Mouse (Mus musculus) right cerebral cortex, adult 2 months (tissue): Measurements from ENCODE around the gene Ptpn18.

ENCODE experiments used
- DNase-seq, 2 experiments: peaks; one replicate each; pipeline ENCODE4 v3.0.0; 2021 to 2022; ENCODE audit warnings: low spot score in 2 of 2

Ptpn18 gene

DNA sequence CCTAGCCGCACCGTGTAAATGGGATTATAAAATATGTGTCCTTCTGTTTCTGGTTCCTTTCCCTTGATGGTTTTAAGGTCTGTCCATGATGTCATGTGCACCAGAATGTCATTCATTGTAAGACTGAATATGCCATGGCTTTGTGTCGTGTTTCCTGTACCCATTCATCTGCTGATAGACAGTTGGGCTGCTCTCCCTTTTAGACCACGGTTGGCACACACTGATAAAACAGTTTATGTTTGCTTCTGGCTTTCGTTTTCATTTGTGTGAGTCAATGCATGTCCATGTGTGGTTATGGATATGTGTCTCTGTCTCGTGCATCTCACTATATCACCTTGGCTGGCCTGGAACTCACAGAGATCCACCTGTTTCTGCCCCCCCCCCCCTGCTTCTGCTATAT lies 5.9 kb downstream of the Ptpn18 start:
- no peak for DNase-seq

DNA sequence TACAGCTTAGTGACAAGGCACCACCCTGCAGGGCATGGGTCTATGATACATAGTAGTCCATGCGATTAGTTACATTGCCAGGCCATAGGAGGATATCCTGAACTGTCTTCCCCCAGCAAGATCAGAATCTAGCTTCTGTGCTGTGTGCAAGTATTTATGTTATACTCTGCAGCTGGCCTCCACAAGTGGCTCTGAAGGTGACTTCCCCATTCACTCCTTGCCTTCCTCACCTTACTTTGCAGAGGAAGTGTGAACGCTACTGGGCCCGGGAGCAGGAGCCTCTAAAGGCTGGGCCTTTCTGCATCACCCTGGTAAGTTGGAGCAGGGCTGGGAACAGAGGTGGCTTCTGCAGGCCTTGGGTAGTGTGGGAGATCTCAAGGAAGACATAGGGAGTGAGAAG lies 8.5 kb downstream of the Ptpn18 start:
- DNase-seq: no peak

DNA sequence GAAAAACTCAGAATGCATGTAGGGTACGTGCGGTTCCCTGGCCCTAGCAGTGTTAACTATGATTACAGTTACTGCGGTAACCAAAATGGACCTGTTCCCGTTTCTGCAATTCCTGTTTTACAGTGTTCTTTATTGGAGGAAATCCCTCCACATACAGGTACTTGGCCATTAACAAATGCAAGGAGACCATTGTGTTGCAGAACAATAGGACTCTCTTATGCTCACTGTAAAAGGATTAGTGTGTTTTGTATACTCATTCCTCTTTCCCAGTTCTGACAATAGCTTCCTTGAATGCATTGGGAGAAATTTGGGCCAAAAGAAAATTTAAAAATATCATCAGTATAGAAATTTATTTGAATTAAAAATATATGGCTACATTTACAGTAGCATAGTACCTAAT lies 8.9 kb downstream of the Ptpn18 start:
- DNase-seq: no peak

DNA sequence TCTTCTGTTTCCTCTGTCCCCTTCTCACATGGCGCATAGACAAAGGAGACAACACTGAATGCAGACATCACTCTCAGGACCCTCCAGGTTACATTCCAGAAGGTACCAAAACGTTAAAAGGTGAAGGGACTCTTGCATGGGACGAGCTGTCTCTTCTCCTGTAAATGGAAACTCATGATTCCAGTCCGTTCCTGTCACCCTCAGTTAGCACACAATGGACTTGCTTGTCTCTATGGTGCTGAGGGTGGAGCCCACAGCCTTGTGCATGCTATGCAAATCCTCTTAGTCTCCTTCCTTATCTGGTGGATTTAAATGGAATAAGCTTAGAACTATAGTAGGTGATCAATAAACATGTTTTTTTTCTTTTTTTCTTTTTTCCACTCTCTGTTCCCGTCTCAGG lies 10.2 kb downstream of the Ptpn18 start:
- DNase-seq: no peak

DNA sequence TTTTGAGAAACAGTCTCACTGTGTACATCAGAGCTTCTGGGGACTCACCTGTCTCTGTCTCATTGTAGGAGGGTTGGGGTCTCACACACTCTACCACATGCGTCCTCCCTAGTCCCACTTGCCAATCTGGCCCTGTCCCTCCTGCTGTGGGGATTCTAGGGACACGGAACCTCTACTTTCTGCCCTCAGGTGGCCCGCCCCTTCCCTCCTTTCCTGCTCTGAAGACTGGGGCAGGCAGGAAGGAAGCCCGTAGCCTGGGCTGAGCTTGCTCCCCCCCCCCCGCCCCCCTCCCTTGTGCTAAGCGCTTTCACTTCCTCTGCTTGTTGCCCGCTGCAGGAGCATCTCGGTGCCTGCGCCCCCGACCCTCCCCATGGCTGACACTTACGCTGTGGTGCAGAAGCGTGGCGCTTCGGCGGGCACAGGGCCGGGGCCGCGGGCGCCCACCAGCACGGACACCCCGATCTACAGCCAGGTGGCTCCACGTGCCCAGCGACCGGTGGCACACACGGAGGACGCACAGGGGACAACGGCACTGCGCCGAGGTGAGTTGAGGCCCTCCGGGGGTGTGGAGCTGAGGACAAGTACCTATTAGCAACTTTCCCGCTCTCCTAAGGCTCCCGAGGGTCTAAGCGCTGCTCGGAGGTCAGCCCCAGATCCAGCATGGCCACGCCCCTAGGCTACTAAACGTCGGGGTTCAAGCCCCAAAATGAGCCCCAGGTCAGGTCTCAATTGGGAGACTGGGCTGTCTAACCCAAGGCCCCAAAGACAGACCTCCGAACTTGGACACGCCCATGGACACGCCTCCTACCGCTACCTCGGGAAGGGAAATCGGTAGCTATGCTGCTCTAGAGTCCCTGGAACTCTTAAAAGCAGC lies 13.1 kb downstream of the Ptpn18 start:
- no peak for DNase-seq

DNA sequence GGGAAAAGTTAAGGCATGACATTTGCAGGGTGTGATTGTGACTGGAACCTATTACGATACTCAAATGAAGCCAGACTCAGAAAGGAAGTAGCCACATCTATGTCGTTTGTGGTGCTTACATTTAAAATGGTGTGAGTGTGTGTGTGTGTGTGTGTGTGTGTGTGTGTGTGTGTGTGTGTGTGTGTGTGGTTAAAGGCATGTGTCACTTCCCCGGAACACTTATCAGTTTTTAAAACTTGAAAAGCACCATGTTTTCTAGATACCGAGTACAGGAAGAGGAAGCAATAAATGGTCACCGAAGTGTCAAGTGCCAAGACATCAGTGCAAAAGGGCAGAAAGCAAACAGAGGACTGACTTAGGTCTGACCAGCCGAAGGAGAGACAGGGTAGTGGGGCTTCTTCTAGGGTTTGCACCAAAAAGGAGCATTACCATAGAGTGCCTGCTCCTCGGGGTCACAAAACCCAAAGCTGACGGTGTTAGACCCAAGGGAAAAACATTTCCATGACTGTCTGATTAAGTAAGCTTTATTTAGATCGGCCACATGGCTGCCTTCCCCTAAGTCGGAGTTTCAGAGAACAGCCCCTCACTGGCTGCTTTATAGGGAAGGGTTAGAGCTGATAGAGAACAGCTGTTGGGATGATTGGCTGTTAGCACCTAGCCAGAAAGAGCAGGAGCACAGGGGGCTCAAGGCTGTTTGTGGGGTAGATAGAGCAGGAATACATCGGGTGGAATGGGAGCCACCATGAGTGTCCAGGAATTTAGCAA lies 19.5 kb downstream of the Ptpn18 start:
- DNase-seq: no peak

DNA sequence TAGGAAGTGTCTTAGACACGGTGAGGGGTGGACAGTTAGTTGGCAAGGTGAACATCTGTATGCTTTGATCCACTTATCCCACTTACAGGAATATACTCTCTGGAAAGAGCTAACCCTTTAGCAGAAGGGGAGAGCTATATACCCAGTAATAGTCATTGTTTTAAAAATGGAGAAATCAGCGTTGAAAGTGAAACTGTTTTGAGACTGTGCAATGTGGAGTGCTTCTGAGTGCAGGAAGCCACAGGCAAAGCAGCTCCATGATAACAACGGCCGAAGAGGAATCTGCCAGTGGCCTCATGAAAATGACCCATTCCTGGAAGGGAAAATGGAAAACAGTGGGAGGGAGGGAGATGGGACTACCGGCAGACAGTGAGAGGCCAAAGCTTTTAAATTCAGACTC lies 21.2 kb downstream of the Ptpn18 start:
- DNase-seq: no peak

DNA sequence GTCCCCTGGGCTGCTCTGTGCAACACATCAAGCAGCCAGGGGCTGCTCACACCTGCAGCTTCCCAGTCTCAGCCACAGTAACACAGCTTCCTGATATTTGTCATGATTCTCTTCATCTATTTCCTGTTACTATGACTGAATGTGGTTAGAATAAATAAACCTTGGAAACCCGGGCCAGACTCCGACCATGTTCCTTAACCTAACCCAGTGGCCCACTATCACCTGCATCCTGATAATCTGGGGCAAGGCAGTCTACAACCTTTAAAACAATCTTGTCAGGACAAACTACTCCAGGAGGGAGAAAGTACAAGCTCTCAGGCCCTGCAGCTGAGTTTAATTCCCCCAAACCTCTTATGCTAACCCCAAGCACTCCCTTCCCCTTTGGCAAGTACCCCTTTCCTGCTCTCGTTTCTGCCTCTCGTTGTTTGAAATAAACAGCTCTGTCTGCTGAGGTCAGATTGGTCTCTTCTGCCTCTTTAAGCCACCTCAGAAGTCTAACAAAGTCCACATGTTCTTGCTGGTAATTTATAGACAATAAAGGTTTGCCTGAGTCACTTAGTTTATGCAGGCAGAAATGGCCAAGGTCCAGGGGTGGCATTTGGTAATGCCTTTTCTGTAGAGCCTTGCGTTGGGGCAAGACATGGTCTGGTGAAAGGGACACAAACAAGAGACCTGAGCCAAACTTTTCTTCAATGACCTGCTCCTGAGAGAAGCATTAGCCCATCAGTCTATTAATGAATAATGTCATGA lies 22.5 kb downstream of the Ptpn18 start:
- DNase-seq: no peak

DNA sequence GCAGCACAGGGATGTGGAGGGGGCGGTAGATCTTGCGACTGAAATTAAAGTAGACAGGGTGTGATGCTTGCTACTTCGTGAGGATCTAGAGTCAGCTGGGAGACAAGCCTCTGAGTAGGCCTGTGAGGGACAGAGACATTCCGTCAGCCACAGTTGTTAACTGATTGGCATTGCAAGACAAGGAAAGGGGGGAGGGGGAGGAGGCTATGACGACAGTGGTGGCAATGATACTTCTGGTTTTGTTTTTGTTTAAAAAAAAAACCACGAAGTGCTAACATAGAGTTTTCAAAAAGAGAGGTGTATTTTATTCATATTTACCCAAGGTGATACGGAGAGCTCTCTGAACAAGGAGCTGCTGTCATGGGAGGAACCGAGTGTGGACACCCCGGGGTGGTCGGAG lies 24.9 kb downstream of the Ptpn18 start:
- no peak for DNase-seq

DNA sequence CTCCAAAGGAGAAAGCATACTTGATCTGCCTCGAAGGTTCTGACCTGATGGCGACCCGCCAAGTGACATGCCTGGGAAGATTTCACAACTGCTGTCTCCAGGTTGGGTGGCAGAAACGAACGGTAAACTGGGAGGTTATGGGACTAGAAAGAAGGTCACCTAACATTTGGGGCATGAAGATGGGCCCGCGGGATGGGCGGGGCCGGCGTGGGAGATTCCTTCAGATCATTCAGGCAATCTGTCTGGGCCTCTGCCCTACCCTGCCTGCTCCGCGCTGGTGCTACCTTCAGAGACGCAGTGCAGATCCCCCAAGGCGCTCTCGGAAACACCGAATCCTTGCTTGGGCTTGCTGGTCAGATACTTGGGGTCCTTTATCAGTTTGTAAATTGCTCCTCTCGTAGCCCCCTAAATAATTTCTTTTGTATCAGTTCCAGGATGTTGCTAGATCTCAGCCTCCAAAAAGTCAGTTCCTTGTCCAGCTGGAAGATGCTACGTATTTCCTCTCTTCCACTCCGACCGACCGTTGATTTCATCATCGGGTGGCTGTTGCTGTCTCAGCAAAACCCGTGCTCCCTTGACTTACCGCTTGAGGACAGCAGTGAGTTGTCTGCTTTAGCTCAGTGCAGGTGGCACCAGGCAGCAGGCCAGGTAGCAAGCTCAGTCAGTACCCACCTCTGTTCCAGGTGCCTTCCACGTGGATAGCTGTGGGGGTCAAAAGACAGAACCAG lies 26.1 kb downstream of the Ptpn18 start:
- peak; percentile 73 to 76 for DNase-seq

DNA sequence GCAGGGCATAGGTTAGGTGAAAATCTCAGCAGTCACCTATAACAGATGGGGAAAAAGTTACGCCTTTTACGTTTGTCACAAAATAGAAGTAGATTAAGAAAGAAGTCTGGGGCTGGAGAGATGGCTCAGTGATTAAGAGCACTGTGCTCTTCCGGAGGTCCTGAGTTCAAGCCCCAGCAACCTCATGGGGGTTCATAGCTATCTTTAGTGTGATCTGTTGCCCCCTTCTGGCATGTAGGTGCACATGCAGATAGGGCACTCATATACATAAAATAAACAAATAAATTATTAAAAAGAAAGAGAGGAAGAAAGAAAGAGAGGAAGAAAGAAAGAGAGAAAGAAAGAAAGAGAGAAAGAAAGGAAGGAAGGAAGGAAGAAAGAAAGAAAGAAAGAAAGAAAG lies 27.8 kb downstream of the Ptpn18 start:
- DNase-seq: no peak

DNA sequence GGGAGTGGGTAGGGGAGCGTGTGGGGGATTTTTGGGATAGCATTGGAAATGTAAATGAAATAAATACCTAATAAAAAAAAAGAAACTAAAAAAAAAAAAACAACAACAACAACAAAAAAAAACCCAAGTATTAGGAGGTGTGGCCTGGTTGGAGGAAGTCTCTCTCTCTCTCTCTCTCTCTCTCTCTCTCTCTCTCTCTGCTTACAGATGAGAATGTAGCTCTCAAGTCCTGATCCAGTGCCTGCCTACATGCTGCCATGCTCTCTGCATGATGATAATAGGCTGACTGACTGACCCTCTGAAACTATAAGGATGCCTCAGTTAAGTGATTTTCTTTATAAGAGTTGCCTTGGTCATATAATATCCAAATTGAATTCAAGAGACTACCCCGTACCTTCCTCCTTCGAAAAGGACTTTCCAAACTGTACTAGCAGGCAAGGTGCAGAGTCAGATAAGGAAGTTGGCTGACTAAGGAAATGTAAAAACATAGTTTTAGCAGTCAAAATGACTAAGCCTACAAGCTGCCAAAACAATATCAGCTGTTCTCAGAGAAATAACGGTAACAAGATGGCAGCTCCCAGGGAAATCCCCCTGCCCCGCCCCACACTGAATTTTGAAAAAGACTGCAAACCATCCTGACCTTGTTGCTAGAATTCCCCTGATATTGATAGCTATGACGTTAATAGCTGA lies 30.4 kb downstream of the Ptpn18 start:
- DNase-seq: no peak

DNA sequence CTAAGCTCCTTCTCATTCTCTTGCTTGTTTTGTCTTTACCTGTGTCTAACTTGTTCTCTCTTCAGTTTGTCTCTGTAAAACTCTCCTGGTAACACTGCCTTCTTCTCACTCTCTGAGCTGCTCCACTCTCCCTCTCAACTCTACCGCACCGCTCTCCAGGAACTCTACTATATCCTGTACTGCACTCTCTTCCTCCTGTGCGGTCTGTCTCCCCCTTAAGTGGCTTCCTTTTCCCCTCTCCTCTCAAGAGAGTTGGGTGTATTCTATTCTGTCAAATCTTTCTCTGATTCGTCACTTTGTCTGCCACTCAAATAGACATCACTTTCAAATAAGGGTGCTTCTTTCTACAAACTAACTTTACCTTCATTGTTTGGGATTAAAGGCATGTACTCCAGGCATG lies 31.9 kb downstream of the Ptpn18 start:
- DNase-seq: no peak

DNA sequence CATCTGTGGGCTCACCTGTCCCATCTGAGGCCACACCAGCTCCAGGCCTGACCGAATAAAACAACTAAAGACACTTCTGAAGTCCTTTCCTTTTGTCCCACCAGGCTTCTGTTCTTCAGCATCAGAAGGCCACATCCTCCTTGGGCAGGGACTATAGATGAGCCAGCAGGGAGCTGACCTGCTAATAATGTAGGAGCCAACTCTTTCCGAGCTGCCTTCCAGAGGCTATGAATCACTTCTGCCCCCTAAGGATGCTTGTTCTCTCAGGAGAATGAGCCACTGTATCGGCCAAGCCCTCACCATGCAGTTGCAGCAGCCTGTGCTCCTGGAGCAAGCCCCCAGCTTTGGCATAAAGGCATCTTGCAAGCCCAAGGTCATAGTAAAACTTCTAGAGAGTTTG lies 43.4 kb downstream of the Ptpn18 start:
- DNase-seq: no peak

DNA sequence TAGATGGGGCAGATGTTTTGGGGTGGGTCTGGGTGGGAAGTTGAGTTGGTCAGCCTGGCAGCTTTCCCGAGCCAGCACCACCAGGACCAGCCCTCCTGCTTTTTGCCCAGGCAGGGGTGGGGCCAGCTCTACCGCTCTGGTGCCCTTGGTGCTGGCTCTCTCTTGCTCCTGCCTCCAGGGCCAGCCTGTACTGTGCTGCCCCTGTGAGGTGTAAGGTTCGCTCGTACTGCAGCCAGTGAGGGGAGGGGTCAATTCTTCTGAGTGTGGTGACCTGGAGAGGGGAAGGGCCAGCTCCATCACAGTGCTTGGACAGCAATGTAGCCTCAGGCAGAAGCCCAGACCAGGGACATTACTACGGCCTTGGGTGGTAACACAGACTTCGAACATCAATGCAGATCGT lies 45.7 kb downstream of the Ptpn18 start:
- DNase-seq: no peak

DNA sequence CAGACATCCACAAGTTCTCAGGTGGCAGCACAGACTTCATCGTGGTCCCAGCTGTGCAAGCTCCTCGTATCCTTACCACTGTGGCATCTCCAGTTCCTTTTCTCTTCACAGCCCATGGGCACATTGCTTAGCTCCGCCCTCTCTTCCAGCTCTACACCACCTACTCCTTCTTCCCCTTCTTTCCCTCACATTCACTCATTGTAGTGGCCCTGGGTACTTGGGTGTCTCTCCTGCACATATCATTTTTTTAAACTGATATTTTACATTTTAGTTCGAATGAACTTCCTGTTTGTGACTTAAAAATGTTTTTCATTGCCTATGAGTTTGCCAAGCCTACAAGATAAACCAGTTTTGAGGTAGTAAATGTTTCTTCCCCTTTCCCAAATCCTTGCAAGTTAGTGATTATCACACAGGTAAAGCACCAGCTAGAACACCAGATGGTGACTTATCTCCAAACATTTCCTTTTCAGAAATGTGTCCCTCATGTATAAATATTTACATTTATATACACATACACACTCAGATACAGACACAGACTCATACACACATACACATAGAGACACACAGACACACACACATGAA lies 46.5 kb downstream of the Ptpn18 start:
- no peak for DNase-seq

DNA sequence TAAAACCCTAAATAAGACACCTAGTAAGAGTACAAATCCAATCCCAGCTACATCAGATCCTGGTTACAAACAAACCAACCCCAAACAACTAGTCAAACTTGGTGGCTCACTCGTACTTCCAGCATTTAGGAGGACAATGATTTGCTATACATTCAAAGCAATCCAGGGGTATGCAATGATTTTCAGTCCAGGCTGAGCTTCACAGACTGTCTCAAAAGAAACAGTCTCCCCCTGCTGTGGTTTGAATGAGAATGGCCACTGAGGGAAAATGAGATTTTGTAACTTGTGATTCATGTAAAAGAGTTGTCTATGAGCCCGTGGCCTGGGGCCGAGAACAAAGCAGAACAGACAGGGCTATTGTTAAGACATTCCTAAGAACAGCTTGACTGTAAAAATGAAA lies 48.4 kb downstream of the Ptpn18 start:
- no peak for DNase-seq

DNA sequence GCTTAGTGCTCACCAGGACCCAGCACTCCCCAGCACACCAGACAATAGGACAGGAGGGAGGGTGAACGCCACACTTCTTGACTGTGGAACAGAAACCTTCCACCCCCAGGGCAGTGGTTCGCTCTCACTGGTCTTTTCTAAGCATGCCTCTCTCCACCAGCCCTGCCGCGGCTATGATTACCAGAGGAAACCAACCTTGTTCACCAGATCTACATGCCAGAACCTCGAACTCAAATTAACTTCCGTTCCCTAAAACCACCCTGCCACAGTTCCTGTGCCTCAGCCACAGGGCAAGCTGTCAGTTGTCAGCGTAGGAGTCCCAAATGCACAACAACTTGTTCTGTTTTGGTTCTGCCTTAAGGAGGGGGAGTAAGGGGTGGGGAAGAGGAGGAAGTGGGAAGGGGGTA lies 51.0 kb downstream of the Ptpn18 start:
- no peak for DNase-seq

DNA sequence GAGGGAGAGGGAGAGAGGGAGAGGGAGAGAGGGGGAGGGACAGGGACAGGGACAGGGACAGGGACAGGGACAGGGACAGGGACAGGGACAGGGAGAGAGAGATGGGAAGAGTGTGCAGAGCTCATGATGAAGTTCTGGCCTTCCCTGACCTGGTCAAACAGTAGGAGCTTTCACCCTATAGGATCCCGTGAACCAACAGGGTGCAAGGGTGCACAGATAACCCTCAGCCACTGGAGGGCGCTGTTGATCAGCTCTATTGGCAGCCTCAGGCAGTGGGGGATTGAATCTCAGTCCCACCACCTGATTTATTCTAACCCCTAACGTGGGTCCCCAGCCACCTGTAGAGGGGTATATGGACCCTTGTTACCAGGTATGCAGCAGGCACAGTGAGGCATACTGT lies 51.5 kb downstream of the Ptpn18 start:
- peak; percentile 40 to 44 for DNase-seq

DNA sequence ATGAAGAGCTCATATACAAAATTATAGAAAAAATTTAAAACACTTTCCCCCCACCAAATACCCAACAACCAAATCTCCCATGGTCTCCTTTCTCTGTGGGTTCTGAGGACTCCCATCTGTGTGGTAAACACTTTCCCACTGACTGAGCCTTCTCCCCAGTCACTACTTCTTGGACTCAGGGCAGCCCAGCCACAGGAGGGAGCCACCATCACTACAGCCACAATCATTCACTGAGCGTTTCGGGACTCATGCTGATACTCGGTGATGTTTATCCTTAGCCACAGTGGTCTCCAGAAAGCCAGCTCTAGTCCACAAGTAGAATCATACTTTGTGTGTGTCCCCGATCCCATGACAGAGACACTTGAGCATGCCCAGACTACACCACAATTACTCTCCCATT lies 53.5 kb downstream of the Ptpn18 start:
- DNase-seq: no peak

DNA sequence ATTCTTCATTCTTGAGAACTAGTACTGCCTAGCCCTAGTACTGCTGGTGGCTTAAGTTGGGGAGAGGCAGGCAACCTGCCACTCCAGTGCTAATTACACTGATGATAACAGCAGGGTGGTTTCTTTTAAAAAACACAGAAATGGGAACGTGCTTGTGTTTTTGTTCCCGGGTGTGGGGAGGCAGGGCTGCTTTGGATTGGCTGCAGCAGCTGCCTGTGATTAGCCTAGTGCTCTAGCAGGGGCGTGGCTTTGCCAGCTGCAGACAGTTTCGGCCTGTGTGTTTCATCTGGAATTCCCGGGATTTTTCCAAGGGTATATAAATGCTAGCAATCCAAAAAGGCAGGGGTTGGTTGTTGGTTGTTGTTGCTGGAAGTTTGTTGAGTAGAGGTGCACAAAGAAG lies 57.0 kb downstream of the Ptpn18 start:
- DNase-seq: no peak
